Mouse (Mus musculus): Measurements from ENCODE around the gene Usp49.

Usp49 gene

GRCm38 (mm10) chr17:47599511-47600297 lies 30.8 kb upstream of the Usp49 start:
- ChIA-PET CTCF (interaction anchor here (0.5 to 3.1 kb wide), 6 partner anchors 81 to 1228 kb away, joined by 3 to 17 read pairs (median 6); no protein-coding TSS in a partner anchor), POLR2A (interaction anchor here (0.6 to 7.8 kb wide), 40 partner anchors 8 to 825 kb away, joined by 3 to 116 read pairs (median 5); partner anchors contain the start of genes Bysl (in 2 of the 4), Gm20517 (in 2 of the 4), Med20 (in 2 of the 4) and Taf8 (in 2 of the 4))

- ChIA-PET POLR2A (interaction anchor here (0.5 to 7.8 kb wide), 31 partner anchors 9 to 269 kb away, joined by 3 to 116 read pairs (median 5); partner anchors contain the start of genes Taf8 (in 2 of the 4), Bysl (in 1 of the 4), Ccnd3 (in 1 of the 4) and Gm20517 (in 1 of the 4)), CTCF (interaction anchor here in 3 of 4 experiments (0.7 to 3.1 kb wide), 5 partner anchors 89 to 241 kb away, joined by 3 to 17 read pairs (median 6); no protein-coding TSS in a partner anchor)
These were observed 29.7 kb upstream of the Usp49 start for GRCm38 (mm10) chr17:47600601-47601388.

GRCm38 (mm10) chr17:47601389-47601755 lies 29.1 kb upstream of the Usp49 start:
- POLR2A ChIA-PET: interaction anchor here (0.5 to 7.8 kb wide), 22 partner anchors 8 to 270 kb away, joined by 3 to 116 read pairs (median 5); partner anchors contain the start of genes Bysl (in 2 of the 4), Gm20517 (in 2 of the 4), Med20 (in 2 of the 4) and Ccnd3 (in 1 of the 4)
- CTCF ChIA-PET: interaction anchor here in 2 of 4 experiments (0.7 to 2.0 kb wide), 5 partner anchors 10 to 241 kb away, joined by 3 to 7 read pairs (median 5); partner anchors contain the start of genes Bysl (in 1 of the 2), Gm20517 (in 1 of the 2) and Med20 (in 1 of the 2)

- ChIA-PET POLR2A (interaction anchor here in 3 of 4 experiments (0.6 to 5.8 kb wide), 13 partner anchors 7 to 464 kb away, joined by 3 to 50 read pairs (median 5); partner anchors contain the start of genes Bysl (in 2 of the 3), Gm20517 (in 2 of the 3) and Med20 (in 2 of the 3)), CTCF (interaction anchor here in 3 of 4 experiments (0.5 to 2.0 kb wide), 7 partner anchors 8 to 922 kb away, joined by 3 to 7 read pairs (median 5); partner anchors contain the start of genes Bysl (in 1 of the 3), Gm20517 (in 1 of the 3), Klhdc3 (in 1 of the 3) and Med20 (in 1 of the 3))
These were observed 28.2 kb upstream of the Usp49 start for GRCm38 (mm10) chr17:47602289-47602688.

- POLR2A ChIA-PET: interaction anchor here in 3 of 4 experiments (0.7 to 3.7 kb wide), 12 partner anchors 8 to 101 kb away, joined by 3 to 20 read pairs (median 4); partner anchors contain the start of gene Ccnd3 (in 1 of the 3)
- CTCF ChIA-PET: interaction anchor here in 3 of 4 experiments (0.6 to 1.3 kb wide), 16 partner anchors 8 to 221 kb away, joined by 3 to 13 read pairs (median 3); partner anchors contain the start of genes Guca1b (in 1 of the 3) and Taf8 (in 1 of the 3)
These were observed 24.3 kb upstream of the Usp49 start for GRCm38 (mm10) chr17:47606220-47606619.

GRCm38 (mm10) chr17:47609182-47609581 lies 21.3 kb upstream of the Usp49 start:
- ChIA-PET CTCF (interaction anchor here in 2 of 4 experiments (1.1 to 2.4 kb wide), 4 partner anchors 11 to 98 kb away, joined by 3 to 14 read pairs (median 7); no protein-coding TSS in a partner anchor), POLR2A (interaction anchor here in 3 of 4 experiments (0.5 to 4.6 kb wide), 15 partner anchors 9 to 129 kb away, joined by 3 to 49 read pairs (median 4); partner anchors contain the start of gene Taf8 (in 1 of the 3))

- POLR2A ChIA-PET: interaction anchor here in 3 of 4 experiments (0.6 to 4.6 kb wide), 24 partner anchors 9 to 790 kb away, joined by 3 to 49 read pairs (median 4); partner anchors contain the start of gene Taf8 (in 1 of the 3)
These were observed 19.4 kb upstream of the Usp49 start, which contains the start of the genes Bysl, Med20 and Gm20517 for GRCm38 (mm10) chr17:47610849-47611660. Gene Bysl, minus strand, starts transcription at chr17:47611492. Gene Med20, plus strand, starts transcription at chr17:47611582. Gene Gm20517, plus strand, starts transcription at chr17:47611589.

GRCm38 (mm10) chr17:47611661-47611982 lies 18.9 kb upstream of the Usp49 start:
- POLR2A ChIA-PET: interaction anchor here in 3 of 4 experiments (0.7 to 4.6 kb wide), 10 partner anchors 11 to 103 kb away, joined by 3 to 49 read pairs (median 7); no protein-coding TSS in a partner anchor
- CTCF ChIA-PET: interaction anchor here (0.6 to 1.9 kb wide), 12 partner anchors 9 to 100 kb away, joined by 3 to 13 read pairs (median 3); no protein-coding TSS in a partner anchor

More at GRCm38 (mm10) chr17:47610849-47611660, 19.4 kb upstream of the Usp49 start, which contains the start of the genes Bysl, Med20 and Gm20517:
- CTCF ChIA-PET: interaction anchor here (0.5 to 1.9 kb wide), 16 partner anchors 9 to 104 kb away, joined by 3 to 13 read pairs (median 3); no protein-coding TSS in a partner anchor

GRCm38 (mm10) chr17:47614018-47614417 lies 16.5 kb upstream of the Usp49 start:
- POLR2A ChIA-PET: interaction anchor here in 2 of 4 experiments (0.6 to 1.6 kb wide), 5 partner anchors 18 to 103 kb away, joined by 3 read pairs; no protein-coding TSS in a partner anchor
- CTCF ChIA-PET: interaction anchor here in 2 of 4 experiments (1.0 to 2.0 kb wide), 3 partner anchors 12 to 139 kb away, joined by 3 to 5 read pairs (median 4); no protein-coding TSS in a partner anchor

GRCm38 (mm10) chr17:47616119-47616518 lies 14.4 kb upstream of the Usp49 start:
- CTCF ChIA-PET: interaction anchor here in 2 of 4 experiments (0.8 kb wide), 2 partner anchors 115 to 134 kb away, joined by 3 to 5 read pairs; no protein-coding TSS in a partner anchor
- POLR2A ChIA-PET: interaction anchor here in 1 of 4 experiments (1.0 kb wide), 1 partner anchor 16 kb away, joined by 3 read pairs; no protein-coding TSS in a partner anchor

GRCm38 (mm10) chr17:47616652-47617051 lies 13.8 kb upstream of the Usp49 start:
- ChIA-PET POLR2A (interaction anchor here in 1 of 4 experiments (0.6 kb wide), 1 partner anchor 12 kb away, joined by 3 read pairs; no protein-coding TSS in a partner anchor), CTCF (interaction anchor here in 1 of 4 experiments (0.8 kb wide), 1 partner anchor 114 kb away, joined by 5 read pairs; no protein-coding TSS in a partner anchor)

GRCm38 (mm10) chr17:47617605-47618307 lies 12.7 kb upstream of the Usp49 start:
- ChIA-PET CTCF (interaction anchor here in 1 of 4 experiments (1.0 kb wide), 1 partner anchor 29 kb away, joined by 3 read pairs; no protein-coding TSS in a partner anchor), POLR2A (interaction anchor here in 3 of 4 experiments (0.5 to 1.2 kb wide), 3 partner anchors 90 to 393 kb away, joined by 3 to 6 read pairs (median 4); no protein-coding TSS in a partner anchor)

GRCm38 (mm10) chr17:47618556-47619311 lies 11.8 kb upstream of the Usp49 start:
- ChIA-PET POLR2A (interaction anchor here in 2 of 4 experiments (0.6 to 1.2 kb wide), 4 partner anchors 91 to 1013 kb away, joined by 3 to 5 read pairs (median 4); no protein-coding TSS in a partner anchor), CTCF (interaction anchor here in 3 of 4 experiments (0.6 to 0.7 kb wide), 4 partner anchors 11 to 1893 kb away, joined by 3 to 5 read pairs (median 4); no protein-coding TSS in a partner anchor)

GRCm38 (mm10) chr17:47622912-47623554 lies 7.5 kb upstream of the Usp49 start:
- ChIA-PET POLR2A (interaction anchor here in 3 of 4 experiments (0.8 to 1.4 kb wide), 7 partner anchors 11 to 121 kb away, joined by 3 to 4 read pairs (median 3); partner anchors contain the start of genes Bysl (in 1 of the 3), Frs3 (in 1 of the 3), Gm20517 (in 1 of the 3) and Med20 (in 1 of the 3)), CTCF (interaction anchor here in 1 of 4 experiments (0.9 kb wide), 1 partner anchor 25 kb away, joined by 3 read pairs; no protein-coding TSS in a partner anchor)

Data from embryonic stem cell, embryonic (primary cell).